Mouse (Mus musculus) forebrain, embryonic 11.5 days (tissue): ENCODE data around the gene Actn4. TPM values are rescaled to one million over a fixed set of nuclear protein-coding genes. Genes with fewer than 3 reads are reported as not detected.

Source experiments
- ATAC-seq: fragments of 200-750 bp; cut with Nextera tagmentation; replicated peaks from 2 replicates; pipeline ENCODE4 v1.8.0; 2017; ENCODE audit warnings: moderate TSS enrichment; ENCODE audit not compliant: low FRiP score
- DNase-seq: peaks from one replicate; pipeline ENCODE4 v3.0.0-alpha.2; 2017; ENCODE audit warnings: low spot score
- H3K27ac ChIP-seq: fragments of 300-500 bp; sonication (generic); 2 replicates; pipeline ENCODE4 v1.5.1; 2014; ENCODE audit warnings: low read depth, low read length
- H3K27me3 ChIP-seq: fragments of 300-500 bp; sonication (generic); 2 replicates; pipeline ENCODE4 v1.6.1; 2014; ENCODE audit warnings: mild to moderate bottlenecking, low read length, mixed read lengths; ENCODE audit not compliant: control insufficient read depth, insufficient read depth
- H3K36me3 ChIP-seq: fragments of 300-500 bp; sonication (generic); 2 replicates; pipeline ENCODE4 v1.6.1; 2014; ENCODE audit warnings: mild to moderate bottlenecking, low read length, moderate library complexity, mixed read lengths; ENCODE audit not compliant: control insufficient read depth, insufficient read depth
- H3K4me1 ChIP-seq: fragments of 300-500 bp; sonication (generic); replicated peaks from 2 replicates; pipeline ENCODE4 v1.6.1; 2014; ENCODE audit warnings: low read length, mixed read lengths; ENCODE audit not compliant: control insufficient read depth, insufficient read depth
- H3K4me2 ChIP-seq: fragments of 300-500 bp; sonication (generic); 2 replicates; pipeline ENCODE4 v1.6.1; 2014; ENCODE audit warnings: low read depth, mild to moderate bottlenecking, low read length, moderate library complexity, mixed read lengths; ENCODE audit not compliant: severe bottlenecking
- H3K4me3 ChIP-seq: fragments of 300-500 bp; sonication (generic); 2 replicates; pipeline ENCODE4 v1.5.1; 2014; ENCODE audit warnings: low read depth, low read length
- H3K9ac ChIP-seq: fragments of 300-500 bp; sonication (generic); 2 replicates; pipeline ENCODE4 v1.6.1; 2014; ENCODE audit warnings: low read length
- H3K9me3 ChIP-seq: fragments of 300-500 bp; sonication (generic); 2 replicates; pipeline ENCODE4 v1.6.1; 2016; ENCODE audit warnings: low read length, mixed read lengths; ENCODE audit not compliant: control insufficient read depth
- WGBS: fragments of 180-500 bp; shearing (Covaris S2); extraction: QIAGEN DNeasy Blood & Tissue Kit; methylation state at CpG from one replicate; pipeline ENCODE4 v1.1.7; 2014; 5-methylcytosine and 5-hydroxymethylcytosine counted together
- polyA plus RNA-seq: library from polyadenylated mRNA; unstranded; fragments of >200 nt; fragmentation: Nextera tagmentation; extraction: Ambion mirVana; gene quantifications from 2 replicates; pipeline ENCODE4 v1.2.1, GENCODE M21; 2014

The Actn4 gene
- polyA plus RNA-seq, 1 experiment from 2014 or later = 182 TPM

DNA sequence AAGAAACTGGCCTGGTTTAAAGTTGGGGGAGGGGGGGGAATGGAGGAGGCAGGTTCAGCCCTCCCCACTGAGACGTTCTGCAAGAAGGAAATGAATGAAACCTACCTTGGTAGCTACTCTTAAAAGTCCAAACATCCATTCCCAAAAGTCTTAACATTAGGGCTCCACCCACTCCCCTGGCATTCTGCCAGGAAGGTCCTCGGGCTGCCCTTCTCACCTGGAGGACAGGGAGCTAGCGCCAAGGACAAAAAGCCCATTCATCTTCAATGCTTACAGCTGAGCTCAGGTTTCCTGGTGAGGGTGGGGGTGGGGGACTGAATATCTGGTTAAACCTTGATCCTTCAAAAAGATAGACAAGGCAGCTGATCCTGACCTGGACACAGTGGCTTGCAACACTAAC lies 32.8 kb downstream of the Actn4 start:
- H3K4me3 ChIP-seq = no peak overlapping the region

DNA sequence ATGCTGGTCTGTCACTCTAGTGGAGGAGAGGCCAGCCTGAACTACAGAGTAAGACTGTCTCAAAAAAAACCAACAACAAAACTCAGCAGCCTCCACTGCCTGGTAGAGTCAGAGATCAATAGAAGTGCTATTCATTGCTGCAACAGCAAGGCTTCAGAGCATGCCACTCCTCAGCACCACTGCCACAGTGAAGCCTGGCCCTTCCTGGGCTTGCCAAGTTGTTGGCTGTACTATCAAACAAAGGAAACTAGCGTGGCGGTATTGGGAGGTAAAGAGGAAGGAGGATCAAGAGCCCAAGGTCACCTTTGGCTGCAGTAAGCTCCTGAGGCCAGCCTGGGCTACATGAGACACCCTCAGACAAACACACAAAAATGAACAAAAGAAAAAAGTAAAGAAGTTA lies 36.0 kb downstream of the Actn4 start:
- Histone ChIP-seq H3K9ac (no peak overlapping the region), H3K27ac (no peak overlapping the region), H3K36me3 (no peaks in the 10 kb centered on the region), H3K4me2 (no peak overlapping the region), H3K4me3 (no peak overlapping the region), H3K4me1 (peaks cover 21% of the 10 kb centered on the region), H3K9me3 (no peaks in the 10 kb centered on the region), H3K27me3 (no peaks in the 10 kb centered on the region)
- DNase-seq (no peak), ATAC-seq (no peak)
- 75% methylated on average over 2 of the region's 2 CpGs for WGBS

More for the DNA sequence above, 32.8 kb downstream of the Actn4 start:
- DNase-seq (no peak), ATAC-seq (no peak)
- no peak overlapping the region for H3K9ac ChIP-seq
- H3K27me3 ChIP-seq = no peaks in the 10 kb centered on the region
- 51% methylated on average over 3 of the region's 3 CpGs for WGBS
- no peaks in the 10 kb centered on the region for H3K9me3 ChIP-seq
- H3K4me1 ChIP-seq = peaks cover 10% of the 10 kb centered on the region; the same call in 1 of the 2 replicates
- no peak overlapping the region for H3K4me2 ChIP-seq
- H3K27ac ChIP-seq = no peak overlapping the region
- H3K36me3 ChIP-seq = no peaks in the 10 kb centered on the region

- no peaks in the 10 kb centered on the region for H3K9me3 ChIP-seq
- no peaks in the 10 kb centered on the region for H3K27me3 ChIP-seq
- no peak for ATAC-seq
- no peak for DNase-seq
- WGBS = 57% methylated on average over 9 of the region's 9 CpGs
- H3K36me3 ChIP-seq = no peaks in the 10 kb centered on the region
- H3K4me3 ChIP-seq = no peak overlapping the region
- peak overlapping the region; percentile 59; the same call in 1 of the 2 replicates for H3K27ac ChIP-seq
- H3K4me1 ChIP-seq = peaks cover 21% of the 10 kb centered on the region
- no peak overlapping the region for H3K9ac ChIP-seq
- no peak overlapping the region for H3K4me2 ChIP-seq
Measured at GRCm38 (mm10) chr7:28925317-28925716, 36.8 kb downstream of the Actn4 start.

- H3K9ac ChIP-seq = no peak overlapping the region
- no peaks in the 10 kb centered on the region for H3K27me3 ChIP-seq
- no peaks in the 10 kb centered on the region for H3K36me3 ChIP-seq
- no peak overlapping the region for H3K4me2 ChIP-seq
- H3K4me3 ChIP-seq = no peak overlapping the region
- ATAC-seq = no peak
- no peaks in the 10 kb centered on the region for H3K9me3 ChIP-seq
- WGBS = 77% methylated on average over 3 of the region's 3 CpGs
- peaks cover 24% of the 10 kb centered on the region for H3K4me1 ChIP-seq
- no peak for DNase-seq
- H3K27ac ChIP-seq = peak overlapping the region; percentile 59
Measured at GRCm38 (mm10) chr7:28924802-28925201, 37.3 kb downstream of the Actn4 start.

DNA sequence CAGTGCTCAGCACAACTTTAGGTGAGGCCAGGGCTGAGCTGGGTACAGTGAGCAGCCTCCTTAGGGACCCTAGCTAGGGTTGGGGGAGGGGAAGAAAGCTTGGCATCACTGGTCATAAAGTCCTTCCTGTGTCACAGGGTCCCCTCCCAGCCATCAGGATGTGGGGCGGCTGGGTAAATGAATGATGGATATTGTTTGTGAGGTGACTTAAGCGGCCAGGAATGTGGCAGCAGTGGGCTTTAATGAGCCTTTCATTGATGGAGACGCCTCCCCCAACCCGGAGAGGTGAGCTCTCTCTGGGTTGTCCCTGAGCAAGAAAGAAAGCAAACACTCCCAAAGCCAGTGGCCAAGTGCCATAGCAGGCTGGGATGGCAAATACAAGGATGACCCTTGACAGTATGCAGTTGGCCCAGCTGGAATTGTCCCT lies 38.3 kb downstream of the Actn4 start:
- DNase-seq (peak; percentile 73), ATAC-seq (peak; percentile 66)
- H3K4me2 ChIP-seq = no peak overlapping the region
- peaks cover 30% of the 10 kb centered on the region for H3K4me1 ChIP-seq
- H3K9me3 ChIP-seq = no peaks in the 10 kb centered on the region
- H3K27ac ChIP-seq = peak overlapping the region; percentile 59
- peak overlapping the region; percentile 2; the same call in 1 of the 2 replicates for H3K9ac ChIP-seq
- no peak overlapping the region for H3K4me3 ChIP-seq
- no peaks in the 10 kb centered on the region for H3K27me3 ChIP-seq
- 3% methylated on average over 4 of the region's 4 CpGs for WGBS
- H3K36me3 ChIP-seq = no peaks in the 10 kb centered on the region

GRCm38 (mm10) chr7:28922606-28923005 lies 39.5 kb downstream of the Actn4 start:
- no peaks in the 10 kb centered on the region for H3K27me3 ChIP-seq
- H3K4me2 ChIP-seq = no peak overlapping the region
- H3K36me3 ChIP-seq = peaks cover 9% of the 10 kb centered on the region; the same call in 1 of the 2 replicates
- no peak overlapping the region for H3K9ac ChIP-seq
- H3K9me3 ChIP-seq = no peaks in the 10 kb centered on the region
- ATAC-seq = no peak
- no peak overlapping the region for H3K4me3 ChIP-seq
- H3K27ac ChIP-seq = no peak overlapping the region
- peaks cover 32% of the 10 kb centered on the region for H3K4me1 ChIP-seq
- no peak for DNase-seq
- 68% methylated on average over 4 of the region's 4 CpGs for WGBS

DNA sequence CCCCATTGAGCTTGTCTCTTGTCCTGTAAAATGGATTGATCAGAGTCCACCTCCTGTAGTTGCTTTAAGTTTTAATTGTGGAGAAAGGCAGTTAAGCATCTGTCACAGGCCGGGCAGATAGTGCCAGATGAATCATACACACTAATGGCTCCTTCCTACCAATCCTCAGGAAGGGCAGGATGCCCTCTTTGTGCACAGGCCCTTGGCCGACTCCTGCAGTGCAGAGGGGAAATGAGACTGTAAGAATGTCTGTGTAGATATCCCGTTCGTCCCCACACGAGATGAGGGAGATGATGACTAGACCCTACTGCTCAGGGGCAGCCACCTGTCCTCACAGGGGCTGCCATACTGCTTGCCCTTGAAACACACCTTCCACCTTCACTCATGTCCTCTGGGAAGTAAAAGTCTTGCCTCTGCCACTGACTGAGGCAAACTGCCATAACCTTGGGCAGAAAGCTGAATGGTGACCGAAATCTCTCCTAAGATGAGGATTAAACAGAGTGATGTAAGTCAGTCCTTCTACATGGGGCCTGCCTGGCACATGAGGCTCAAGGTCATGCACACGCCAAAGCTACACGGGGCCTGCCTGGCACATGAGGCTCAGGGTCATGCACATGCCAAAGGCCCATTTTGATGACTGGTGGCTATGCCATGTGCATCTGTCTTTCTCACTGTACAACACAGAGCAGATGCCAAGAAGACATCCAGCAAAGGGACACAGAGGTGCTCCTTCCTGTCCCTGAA lies 40.2 kb downstream of the Actn4 start:
- 89% methylated on average over 8 of the region's 8 CpGs for WGBS
- Histone ChIP-seq H3K4me2 (no peak overlapping the region), H3K9me3 (no peaks in the 10 kb centered on the region), H3K4me1 (peaks cover 32% of the 10 kb centered on the region), H3K4me3 (no peak overlapping the region), H3K36me3 (peaks cover 9% of the 10 kb centered on the region; the same call in 1 of the 2 replicates), H3K27ac (no peak overlapping the region), H3K27me3 (no peaks in the 10 kb centered on the region), H3K9ac (no peak overlapping the region)
- ATAC-seq = no peak
- DNase-seq = no peak

DNA sequence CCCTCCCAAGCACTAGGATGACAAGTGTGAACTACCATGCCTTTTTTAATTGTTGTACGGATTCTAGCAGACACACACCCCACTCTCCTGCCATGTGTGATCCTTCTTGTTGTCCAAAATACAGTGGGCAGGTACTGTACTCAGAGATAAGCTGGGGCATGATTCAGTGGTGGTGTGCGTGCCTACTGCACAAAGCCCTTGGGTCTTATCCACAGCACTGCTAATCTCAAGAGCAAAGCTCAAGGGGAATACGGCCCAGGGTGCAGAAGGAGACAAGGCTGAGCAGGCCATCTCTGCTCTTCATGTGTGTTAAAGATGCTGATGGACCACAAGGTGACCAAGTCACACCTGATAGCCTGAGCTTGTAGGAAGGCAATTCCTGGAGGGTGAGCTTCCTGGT lies 41.0 kb downstream of the Actn4 start:
- Histone ChIP-seq H3K27me3 (no peaks in the 10 kb centered on the region), H3K4me3 (no peak overlapping the region), H3K9me3 (no peaks in the 10 kb centered on the region), H3K4me1 (peaks cover 32% of the 10 kb centered on the region), H3K27ac (no peak overlapping the region), H3K36me3 (peaks cover 9% of the 10 kb centered on the region; the same call in 1 of the 2 replicates), H3K9ac (no peak overlapping the region), H3K4me2 (no peak overlapping the region)
- WGBS = 89% methylated on average over 3 of the region's 3 CpGs
- DNase-seq (no peak), ATAC-seq (no peak)

GRCm38 (mm10) chr7:28919815-28920214 lies 42.3 kb downstream of the Actn4 start:
- H3K27me3 ChIP-seq = no peaks in the 10 kb centered on the region
- H3K27ac ChIP-seq = peak overlapping the region; percentile 41; the same call in 1 of the 2 replicates
- WGBS = 40% methylated on average over 6 of the region's 6 CpGs
- H3K36me3 ChIP-seq = peaks cover 13% of the 10 kb centered on the region
- H3K9ac ChIP-seq = peak overlapping the region; percentile 27; the same call in 1 of the 2 replicates
- H3K9me3 ChIP-seq = no peaks in the 10 kb centered on the region
- ATAC-seq (peak; percentile 62), DNase-seq (peak; percentile 75)
- no peak overlapping the region for H3K4me3 ChIP-seq
- H3K4me2 ChIP-seq = no peak overlapping the region
- peaks cover 27% of the 10 kb centered on the region for H3K4me1 ChIP-seq
